21 mouse cellular contexts compared by ENCODE assay signal in the genomic region with DNA sequence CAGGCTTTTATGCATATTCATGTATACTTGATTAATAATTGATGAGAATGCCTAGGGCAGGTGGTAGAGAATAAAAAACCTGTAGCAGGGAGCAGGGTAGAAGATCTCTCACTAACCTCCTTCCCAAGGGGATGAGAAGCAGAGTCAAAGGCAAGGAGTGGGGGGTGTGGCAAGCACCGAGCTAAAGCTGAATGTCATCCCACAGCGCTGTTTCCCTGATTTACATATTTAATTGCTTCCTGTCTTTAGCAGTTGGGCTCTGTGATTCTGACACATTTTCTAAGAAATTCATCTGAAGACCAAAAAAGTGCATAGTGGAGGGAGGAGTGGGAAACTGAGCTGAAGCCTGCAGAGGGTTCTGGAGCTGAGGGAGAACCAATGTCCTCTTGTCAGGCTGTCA.
A peak's percentile ranks its signal among the peaks of the same experiment; 100 is the strongest.
DNase-seq lines count a peak whose midpoint lies in the region; ATAC-seq lines count a peak whose summit lies in the region.
"Had no signal": no experiment of that assay in that cellular context is flagged by ENCODE, and none has a peak within 500 bp of the region (broad histone marks: within the 10 kb centered on the region; RNA-seq: fewer than 3 reads in every experiment).

No protein-coding gene starts in this region.

- peak; percentile 60; the same call in 1 of the 2 replicates for ATAC-seq in hindbrain, embryonic 12.5 days (ENCODE audit: low FRiP score)
- no peak for ATAC-seq in hindbrain, embryonic 16.5 days
- ATAC-seq in midbrain, embryonic 11.5 days (ENCODE audit: low FRiP score), result 0 out of 2 replicates have a peak, but pooled peaks have one; percentile 52
- ATAC-seq in midbrain, embryonic 15.5 days (replicated peaks), result no peak
- peak; percentile 89 for ATAC-seq in forebrain, embryonic 16.5 days
- ATAC-seq in midbrain, embryonic 16.5 days, result 0 out of 2 replicates have a peak, but pooled peaks have one; percentile 60
- ATAC-seq: activated CD4-positive, CD25-positive, alpha-beta regulatory T cell, adult 4 months; Patski had no signal

- no peak overlapping the region for H3K9ac ChIP-seq in hindbrain, embryonic 12.5 days
- H3K9ac ChIP-seq in hindbrain, embryonic 16.5 days (ENCODE audit: low read depth, low read length), result no peak overlapping the region
- no peak overlapping the region for H3K9ac ChIP-seq in midbrain, embryonic 11.5 days (ENCODE audit: low read length)
- no peak overlapping the region for H3K9ac ChIP-seq in midbrain, embryonic 15.5 days
- no peak overlapping the region for H3K9ac ChIP-seq in forebrain, embryonic 16.5 days (replicated peaks; ENCODE audit: low read depth, low read length)
- H3K9ac ChIP-seq in midbrain, embryonic 16.5 days (ENCODE audit: low read depth, low read length), result no peak overlapping the region
- H3K9ac ChIP-seq: hindbrain, embryonic 15.5 days; limb, embryonic 12.5 days; liver, embryonic 13.5 days; lung, embryonic 15.5 days had no signal

- no peaks in the 10 kb centered on the region for H3K4me1 ChIP-seq in hindbrain, embryonic 12.5 days
- no peaks in the 10 kb centered on the region for H3K4me1 ChIP-seq in hindbrain, embryonic 16.5 days (ENCODE audit: control insufficient read depth, insufficient read depth, low read depth, low read length)
- no peaks in the 10 kb centered on the region for H3K4me1 ChIP-seq in midbrain, embryonic 11.5 days (ENCODE audit: control insufficient read depth, insufficient read depth, low read length)
- H3K4me1 ChIP-seq in midbrain, embryonic 15.5 days, result no peaks in the 10 kb centered on the region
- H3K4me1 ChIP-seq in forebrain, embryonic 16.5 days (replicated peaks; ENCODE audit: control insufficient read depth, insufficient read depth, low read length), result peaks cover 6% of the 10 kb centered on the region; the same call in 1 of the 2 replicates
- peaks cover 5% of the 10 kb centered on the region; the same call in 1 of the 2 replicates for H3K4me1 ChIP-seq in midbrain, embryonic 16.5 days (ENCODE audit: control insufficient read depth, insufficient read depth, low read length)
- H3K4me1 ChIP-seq: liver, embryonic 13.5 days; lung, embryonic 15.5 days had no signal

- H3K9me3 ChIP-seq in hindbrain, embryonic 12.5 days (replicated peaks), result no peaks in the 10 kb centered on the region
- H3K9me3 ChIP-seq in hindbrain, embryonic 16.5 days (ENCODE audit: control insufficient read depth, low read length), result no peaks in the 10 kb centered on the region
- H3K9me3 ChIP-seq in midbrain, embryonic 11.5 days (ENCODE audit: control insufficient read depth, low read length), result no peaks in the 10 kb centered on the region
- no peaks in the 10 kb centered on the region for H3K9me3 ChIP-seq in midbrain, embryonic 15.5 days
- H3K9me3 ChIP-seq in forebrain, embryonic 16.5 days (ENCODE audit: control insufficient read depth, low read length), result no peaks in the 10 kb centered on the region
- H3K9me3 ChIP-seq in midbrain, embryonic 16.5 days (replicated peaks; ENCODE audit: control insufficient read depth, low read length, poor library complexity, severe bottlenecking), result no peaks in the 10 kb centered on the region
- H3K9me3 ChIP-seq: hindbrain, embryonic 15.5 days; limb, embryonic 12.5 days; liver, embryonic 13.5 days; lung, embryonic 15.5 days had no signal

- no peak overlapping the region for H3K27ac ChIP-seq in hindbrain, embryonic 12.5 days
- H3K27ac ChIP-seq in hindbrain, embryonic 16.5 days (ENCODE audit: low read depth, low read length), result no peak overlapping the region
- no peak overlapping the region for H3K27ac ChIP-seq in midbrain, embryonic 11.5 days (ENCODE audit: low read depth, low read length)
- no peak overlapping the region for H3K27ac ChIP-seq in midbrain, embryonic 15.5 days
- H3K27ac ChIP-seq in forebrain, embryonic 16.5 days (ENCODE audit: low read length), result peak overlapping the region; percentile 9; the same call in 1 of the 2 replicates
- no peak overlapping the region for H3K27ac ChIP-seq in midbrain, embryonic 16.5 days (ENCODE audit: low read length)
- H3K27ac ChIP-seq: hindbrain, embryonic 15.5 days; limb, embryonic 12.5 days; liver, embryonic 13.5 days; lung, embryonic 15.5 days had no signal

- no peaks in the 10 kb centered on the region for H3K36me3 ChIP-seq in hindbrain, embryonic 12.5 days
- H3K36me3 ChIP-seq in hindbrain, embryonic 16.5 days (ENCODE audit: control insufficient read depth, insufficient read depth, low read length), result no peaks in the 10 kb centered on the region
- H3K36me3 ChIP-seq in midbrain, embryonic 11.5 days (ENCODE audit: control insufficient read depth, insufficient read depth, low read length), result no peaks in the 10 kb centered on the region
- H3K36me3 ChIP-seq in midbrain, embryonic 15.5 days (replicated peaks), result no peaks in the 10 kb centered on the region
- no peaks in the 10 kb centered on the region for H3K36me3 ChIP-seq in forebrain, embryonic 16.5 days (ENCODE audit: control insufficient read depth, insufficient read depth)
- H3K36me3 ChIP-seq in midbrain, embryonic 16.5 days (ENCODE audit: control insufficient read depth, insufficient read depth, low read length), result no peaks in the 10 kb centered on the region
- H3K36me3 ChIP-seq: hindbrain, embryonic 15.5 days; limb, embryonic 12.5 days; liver, embryonic 13.5 days; lung, embryonic 15.5 days had no signal

- no peak for DNase-seq in midbrain, embryonic 11.5 days (ENCODE audit: low spot score, missing footprints)
- DNase-seq in lung, postnatal 10 days, result no peak
- DNase-seq: adrenal gland, postnatal 14 days; cerebellum, adult 8-10 months; heart, adult 18-20 months; kidney, adult 18-20 months; kidney, postnatal 14 days; liver, embryonic 13.5 days; retina, postnatal 1 day; spleen, adult 18-20 months had no signal

- no peak overlapping the region for H3K4me3 ChIP-seq in hindbrain, embryonic 12.5 days
- no peak overlapping the region for H3K4me3 ChIP-seq in hindbrain, embryonic 16.5 days (ENCODE audit: low read length)
- no peak overlapping the region for H3K4me3 ChIP-seq in midbrain, embryonic 11.5 days (ENCODE audit: low read depth, low read length)
- H3K4me3 ChIP-seq in midbrain, embryonic 15.5 days, result no peak overlapping the region
- no peak overlapping the region for H3K4me3 ChIP-seq in forebrain, embryonic 16.5 days (replicated peaks; ENCODE audit: low read length)
- H3K4me3 ChIP-seq in midbrain, embryonic 16.5 days (ENCODE audit: low read depth, low read length), result no peak overlapping the region
- H3K4me3 ChIP-seq: erythroblast, embryonic 14.5 days; hindbrain, embryonic 15.5 days; limb, embryonic 12.5 days; liver, embryonic 13.5 days; lung, embryonic 15.5 days had no signal

- 7% methylated on average over 2 of the region's 2 CpGs for WGBS in hindbrain, embryonic 12.5 days
- WGBS in hindbrain, embryonic 16.5 days, result 9% methylated on average over 2 of the region's 2 CpGs
- WGBS in midbrain, embryonic 11.5 days, result 29% methylated on average over 2 of the region's 2 CpGs
- 10% methylated on average over 2 of the region's 2 CpGs for WGBS in midbrain, embryonic 15.5 days
- whole genome bisulfite sequencing in forebrain, embryonic 16.5 days, result 8% methylated on average over 2 of the region's 2 CpGs
- 8% methylated on average over 2 of the region's 2 CpGs for WGBS in midbrain, embryonic 16.5 days

- no peak overlapping the region for H3K4me2 ChIP-seq in hindbrain, embryonic 12.5 days (replicated peaks)
- H3K4me2 ChIP-seq in hindbrain, embryonic 16.5 days (ENCODE audit: low read length), result no peak overlapping the region
- H3K4me2 ChIP-seq in midbrain, embryonic 11.5 days, result no peak overlapping the region
- H3K4me2 ChIP-seq in midbrain, embryonic 15.5 days, result no peak overlapping the region
- no peak overlapping the region for H3K4me2 ChIP-seq in forebrain, embryonic 16.5 days (ENCODE audit: low read length)
- H3K4me2 ChIP-seq in midbrain, embryonic 16.5 days (ENCODE audit: low read length), result no peak overlapping the region
- H3K4me2 ChIP-seq: hindbrain, embryonic 15.5 days; limb, embryonic 12.5 days; liver, embryonic 13.5 days; lung, embryonic 15.5 days had no signal

- H3K27me3 ChIP-seq in hindbrain, embryonic 12.5 days, result no peaks in the 10 kb centered on the region
- no peaks in the 10 kb centered on the region for H3K27me3 ChIP-seq in hindbrain, embryonic 16.5 days (replicated peaks; ENCODE audit: control insufficient read depth, insufficient read depth, low read length)
- H3K27me3 ChIP-seq in midbrain, embryonic 11.5 days (ENCODE audit: control insufficient read depth, insufficient read depth, low read length), result no peaks in the 10 kb centered on the region
- H3K27me3 ChIP-seq in midbrain, embryonic 15.5 days (replicated peaks), result no peaks in the 10 kb centered on the region
- H3K27me3 ChIP-seq in forebrain, embryonic 16.5 days (replicated peaks; ENCODE audit: control insufficient read depth, insufficient read depth, low read length), result no peaks in the 10 kb centered on the region
- no peaks in the 10 kb centered on the region for H3K27me3 ChIP-seq in midbrain, embryonic 16.5 days (ENCODE audit: control insufficient read depth, insufficient read depth, low read depth, low read length)
- H3K27me3 ChIP-seq: hindbrain, embryonic 15.5 days; limb, embryonic 12.5 days; liver, embryonic 13.5 days; lung, embryonic 15.5 days; Patski had no signal

Comparison
In these comparisons a context has a peak if more than half of its experiments do, and no peak if none do; other contexts are left out.
1. ATAC-seq: peak in hindbrain, embryonic 12.5 days (single experiment), midbrain, embryonic 11.5 days (single experiment), forebrain, embryonic 16.5 days (single experiment) and midbrain, embryonic 16.5 days (single experiment); none in hindbrain, embryonic 16.5 days (single experiment) and midbrain, embryonic 15.5 days (single experiment).